Mouse (Mus musculus) ES-E14 (cell line): Measurements from ENCODE around the gene Klk9. TPM values are rescaled to one million over a fixed set of nuclear protein-coding genes. Genes with fewer than 3 reads are reported as not detected.

ENCODE experiments used
- DNase-seq: peaks from one replicate; pipeline ENCODE4 v3.0.0-alpha.2; 2013; ENCODE audit warnings: low read depth, low spot score
- H3K27ac ChIP-seq: 2 replicates; pipeline ENCODE4 v1.5.1; 2012; ENCODE audit warnings: low read depth, mild to moderate bottlenecking, low read length, moderate library complexity, mixed read lengths; ENCODE audit not compliant: poor library complexity, insufficient read depth, severe bottlenecking
- H3K36me3 ChIP-seq: 2 replicates; pipeline ENCODE4 v1.6.1; 2012; ENCODE audit warnings: mild to moderate bottlenecking, low read length, moderate library complexity, mixed read lengths; ENCODE audit not compliant: control insufficient read depth, poor library complexity, insufficient read depth, severe bottlenecking
- H3K4me1 ChIP-seq, 2 experiments: fragments of 150-350 bp in 1 of 2; sonication (generic) in 1 of 2; 2 replicates each; pipeline ENCODE4 v1.6.1; 2012; ENCODE audit warnings: low read length in 2 of 2, mild to moderate bottlenecking in 1 of 2, mixed read lengths in 1 of 2; ENCODE audit not compliant: control insufficient read depth in 2 of 2, insufficient read depth in 2 of 2, poor library complexity in 1 of 2
- H3K4me3 ChIP-seq, 2 experiments: fragments of 150-350 bp in 1 of 2; sonication (generic) in 1 of 2; 2 replicates each; pipeline ENCODE4 v1.5.1; 2012; ENCODE audit warnings: low read length in 2 of 2, low read depth in 1 of 2, mild to moderate bottlenecking in 1 of 2, mixed read lengths in 1 of 2; ENCODE audit not compliant: insufficient read depth in 1 of 2, poor library complexity in 1 of 2, severe bottlenecking in 1 of 2
- H3K9ac ChIP-seq: 2 replicates; pipeline ENCODE4 v1.6.1; 2012; ENCODE audit warnings: low read depth, mild to moderate bottlenecking, low read length, mixed read lengths; ENCODE audit not compliant: poor library complexity, insufficient read depth, severe bottlenecking
- H3K9me3 ChIP-seq: fragments of 150-350 bp; sonication (generic); 2 replicates; pipeline ENCODE4 v1.6.1; 2012; ENCODE audit warnings: low read depth, mild to moderate bottlenecking, low read length; ENCODE audit not compliant: control insufficient read depth, insufficient read depth
- CHD2 ChIP-seq: IDR thresholded peaks from 2 replicates; pipeline ENCODE4 v1.6.1; 2014; ENCODE audit warnings: mild to moderate bottlenecking, low read depth, low read length, inconsistent platforms
- HCFC1 ChIP-seq: IDR thresholded peaks from 2 replicates; pipeline ENCODE4 v1.6.1; 2012; ENCODE audit warnings: low read length, inconsistent platforms, borderline replicate concordance; ENCODE audit not compliant: insufficient read depth
- MAFK ChIP-seq: IDR thresholded peaks from 2 replicates; pipeline ENCODE4 v1.6.1; 2014; ENCODE audit warnings: mild to moderate bottlenecking, low read depth, low read length, inconsistent platforms; ENCODE audit not compliant: insufficient read depth
- ZC3H11A ChIP-seq: IDR thresholded peaks from 2 replicates; pipeline ENCODE4 v1.6.1; 2012; ENCODE audit warnings: low read depth, mild to moderate bottlenecking, inconsistent platforms, low read length, borderline replicate concordance
- ZNF384 ChIP-seq: IDR thresholded peaks from 2 replicates; pipeline ENCODE4 v1.6.1; 2012; ENCODE audit warnings: low read depth, low read length, inconsistent platforms
- in situ Hi-C, 2 experiments: fragments of 600-800 bp; cut with MboI; formaldehyde crosslinking; loops; one replicate each; pipeline ENCODE4 v1.15.1; 2025; ENCODE audit warnings: low sequenced_read_pairs in 2 of 2, inconsistent platforms in 1 of 2; ENCODE audit not compliant: unreplicated experiment in 2 of 2
- total RNA-seq: library from RNA; depleted of rRNA; stranded (reverse); fragments of 300-350 nt; gene quantifications from 2 replicates; pipeline ENCODE4 v1.2.3, GENCODE M21; 2012

Klk9 gene
- total RNA-seq, 1 experiment, result 0.13 TPM

DNA sequence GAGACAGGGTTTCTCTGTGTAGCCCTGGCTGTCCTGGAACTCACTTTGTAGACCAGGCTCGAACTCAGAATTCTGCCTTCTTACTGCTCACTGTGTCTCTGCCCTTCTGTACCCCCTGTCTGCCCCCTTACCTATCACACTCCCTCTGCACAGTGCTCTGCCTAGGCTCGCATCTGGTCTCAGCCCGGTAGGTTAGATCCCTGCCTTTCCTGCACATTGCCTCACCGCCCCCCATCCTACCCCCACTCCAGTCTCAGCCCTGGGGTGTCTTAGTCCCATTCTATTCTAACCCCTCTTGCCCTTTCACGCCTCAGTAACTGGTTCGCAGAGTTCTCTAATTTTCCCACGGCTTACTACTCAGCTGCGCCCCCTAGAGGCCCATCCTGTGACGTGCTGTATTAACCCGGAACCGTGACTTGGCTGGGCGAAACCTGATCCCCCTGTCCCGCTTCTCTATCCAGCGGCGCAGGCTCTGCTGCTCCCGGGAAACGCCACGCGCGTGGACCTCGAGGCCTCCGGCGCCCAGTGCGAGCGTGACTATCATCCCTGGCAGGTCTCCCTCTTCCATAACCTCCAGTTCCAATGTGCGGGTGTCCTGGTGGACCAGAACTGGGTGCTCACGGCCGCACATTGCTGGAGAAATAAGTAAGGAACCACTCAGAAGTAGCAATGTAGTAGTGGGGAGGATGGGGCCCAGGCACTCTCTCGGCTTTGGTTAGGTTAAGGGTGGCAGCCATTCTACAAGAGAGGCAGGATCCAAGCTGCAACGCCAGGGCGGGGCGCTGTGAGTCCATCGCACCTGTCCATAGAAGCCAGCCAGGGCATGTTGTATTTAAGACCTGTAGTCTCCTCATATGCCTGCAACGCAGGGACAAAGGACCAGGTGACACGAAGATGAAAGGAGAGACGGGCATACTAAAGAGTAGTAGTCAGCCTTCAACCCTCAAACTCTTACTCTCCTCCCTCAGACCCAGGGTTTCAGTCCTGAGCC lies 9.1 kb upstream of the Klk9 start:
- DNase-seq, result peak; percentile 90
- Histone ChIP-seq H3K4me1 (peaks cover 0 to 19% of the 10 kb centered on the region in 2 experiments; a peak in 3 of 4 replicates), H3K36me3 (no peaks in the 10 kb centered on the region), H3K4me3 (peak overlapping the region; percentile 45 to 56; a peak in 3 of 4 replicates), H3K9ac (peak overlapping the region; percentile 67), H3K27ac (no peak overlapping the region), H3K9me3 (no peaks in the 10 kb centered on the region)
- in situ Hi-C loops, result no loop called here
- TF ChIP-seq ZC3H11A (no peak), CHD2 (no peak), ZNF384 (no peak), HCFC1 (peak; percentile 36; the same call in 1 of the 2 replicates), MAFK (peak; percentile 51; the same call in 1 of the 2 replicates)

DNA sequence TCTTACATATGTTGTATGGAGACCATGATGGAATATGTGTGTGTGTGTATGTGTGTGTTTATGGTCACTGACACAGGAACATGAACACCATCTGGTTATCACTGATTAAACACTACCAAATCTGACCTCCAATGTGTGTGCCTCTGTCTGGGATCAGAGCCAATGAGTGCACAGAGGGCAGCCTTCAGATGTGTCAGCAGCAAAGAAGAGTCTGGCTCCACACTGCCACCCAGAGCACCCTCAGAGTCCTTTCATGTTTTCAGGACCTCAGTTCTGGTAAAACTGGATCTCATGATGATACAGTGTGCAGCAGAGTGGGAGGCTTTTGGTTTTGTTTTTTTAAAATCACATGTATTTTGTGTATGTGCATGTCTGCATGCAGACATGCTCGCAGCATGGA lies 6.4 kb upstream of the Klk9 start:
- H3K9me3 ChIP-seq, result no peaks in the 10 kb centered on the region
- in situ Hi-C loops, result no loop called here
- TF ChIP-seq CHD2 (no peak), ZNF384 (no peak), ZC3H11A (no peak), MAFK (no peak), HCFC1 (no peak)

DNA sequence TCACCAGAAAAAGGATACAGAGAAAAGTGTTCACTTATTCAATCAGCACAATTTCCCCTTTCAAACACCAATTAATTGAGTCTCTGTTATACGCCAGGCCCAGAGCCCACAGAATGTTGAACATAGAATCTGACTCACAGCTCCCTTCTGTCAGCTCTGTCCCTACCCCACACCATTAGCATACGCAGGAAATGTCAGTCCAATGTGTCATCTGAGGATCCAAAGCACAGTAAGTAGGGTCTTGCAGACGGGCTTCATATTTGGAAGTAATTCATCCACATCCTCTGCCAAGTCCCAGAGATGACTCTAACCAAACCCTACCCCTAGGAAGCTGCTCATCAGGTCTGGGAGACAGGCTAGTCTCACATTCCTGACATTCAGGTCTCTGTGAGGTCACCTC lies 3.6 kb upstream of the Klk9 start:
- no peak for DNase-seq
- no peak overlapping the region for H3K4me3 ChIP-seq
- no peaks in the 10 kb centered on the region for H3K36me3 ChIP-seq
- H3K4me1 ChIP-seq, result no peaks in the 10 kb centered on the region; a peak in 1 of 4 replicates
- TF ChIP-seq HCFC1, result no peak
- TF ChIP-seq ZNF384, result no peak
- TF ChIP-seq ZC3H11A, result no peak
- no peak for TF ChIP-seq CHD2
- TF ChIP-seq MAFK, result no peak
- H3K9ac ChIP-seq, result no peak overlapping the region
- H3K27ac ChIP-seq, result no peak overlapping the region
- H3K9me3 ChIP-seq, result no peaks in the 10 kb centered on the region
- in situ Hi-C loops, result no loop called here

More for the DNA sequence above, 6.4 kb upstream of the Klk9 start:
- Histone ChIP-seq H3K27ac (no peak overlapping the region), H3K9ac (no peak overlapping the region), H3K36me3 (no peaks in the 10 kb centered on the region), H3K4me1 (peaks cover 0 to 16% of the 10 kb centered on the region in 2 experiments; a peak in 3 of 4 replicates), H3K4me3 (no peak overlapping the region)
- DNase-seq, result no peak

DNA sequence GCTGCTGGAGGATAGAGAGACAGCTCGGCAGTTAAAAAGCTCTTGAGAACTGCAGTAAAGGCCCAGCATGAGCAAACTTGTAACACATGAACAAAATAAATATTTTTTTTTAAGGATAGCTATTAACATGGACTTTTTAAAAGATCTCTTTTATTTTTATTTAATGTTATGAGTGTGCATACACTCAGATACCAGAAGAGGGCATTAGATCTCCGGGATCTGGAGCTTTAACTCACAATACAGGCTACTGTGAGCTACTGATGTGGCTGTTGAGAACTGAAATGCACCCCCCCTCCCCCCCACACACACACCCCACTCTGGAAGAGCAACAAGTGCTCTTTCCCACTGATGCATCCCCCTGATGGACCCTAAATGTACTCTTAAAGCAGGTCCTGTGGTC lies 2.4 kb upstream of the Klk9 start:
- Histone ChIP-seq H3K36me3 (no peaks in the 10 kb centered on the region), H3K27ac (no peak overlapping the region), H3K4me1 (no peaks in the 10 kb centered on the region), H3K9me3 (no peaks in the 10 kb centered on the region), H3K4me3 (no peak overlapping the region), H3K9ac (no peak overlapping the region)
- in situ Hi-C loops, result no loop called here
- DNase-seq, result no peak
- TF ChIP-seq ZNF384, result no peak
